Mouse (Mus musculus): ENCODE results near the gene Nol10.

DNA sequence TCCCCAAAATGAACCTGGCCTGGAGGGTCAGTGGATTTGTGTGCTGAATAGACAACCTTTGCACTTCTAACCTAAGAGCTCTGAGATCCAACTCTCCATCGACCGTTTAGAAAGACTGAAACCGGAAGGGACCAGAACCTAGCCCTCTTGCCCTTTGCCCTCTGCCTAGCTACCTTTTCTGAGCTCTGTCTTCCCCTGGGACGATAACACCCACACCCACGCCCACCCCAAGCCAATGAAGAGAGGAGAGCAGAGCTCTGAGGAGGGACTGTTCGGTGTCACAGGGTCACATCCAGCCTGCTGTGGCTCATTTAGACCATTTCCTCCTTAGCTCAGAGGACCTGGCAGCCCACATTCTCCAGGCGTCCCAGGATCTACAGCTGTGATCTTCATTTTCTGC is 121.6 kb downstream of the Nol10 start:
- TF ChIP-seq CTCF (IDR thresholded peaks at IDR 0.05; ENCODE audit: low read depth) (no peak), EP300 (IDR thresholded peaks at IDR 0.05; ENCODE audit: low read depth) (no peak)

Data from heart, postnatal 0 days (tissue).